Mouse (Mus musculus): ENCODE measurements around the gene Calr. TPM values are rescaled to one million over a fixed set of nuclear protein-coding genes. Genes with fewer than 3 reads are reported as not detected.

Calr gene
- polyA plus RNA-seq, 1 experiment from 2014 or later = 747 TPM

- Histone ChIP-seq H3K4me2 (peak overlapping the region; percentile 92), H3K27ac (ENCODE audit: low read depth, low read length) (no peak overlapping the region), H3K36me3 (ENCODE audit: control insufficient read depth, insufficient read depth, low read length) (no peaks in the 10 kb centered on the region), H3K4me1 (ENCODE audit: control insufficient read depth, insufficient read depth, low read length) (peaks cover 8% of the 10 kb centered on the region), H3K9me3 (ENCODE audit: control insufficient read depth, low read length) (no peaks in the 10 kb centered on the region), H3K9ac (ENCODE audit: low read length) (peak overlapping the region; percentile 73), H3K4me3 (ENCODE audit: low read depth, low read length) (peak overlapping the region; percentile 68), H3K27me3 (ENCODE audit: control insufficient read depth, insufficient read depth, low read length) (peaks cover 91% of the 10 kb centered on the region)
- ATAC-seq (ENCODE audit: low FRiP score) (peak; percentile 6; the same call in 1 of the 2 replicates), DNase-seq (ENCODE audit: low spot score, missing footprints) (peak; percentile 94)
- WGBS = 2% methylated on average over 86 of the region's 108 CpGs
Measured at GRCm38 (mm10) chr8:84799136-84799931, 47.4 kb downstream of the Calr start.

- H3K9ac ChIP-seq (ENCODE audit: low read length) = 0 out of 2 replicates have a peak overlapping the region, but pooled peaks have one; percentile 9
- no peak for DNase-seq (ENCODE audit: low spot score, missing footprints)
- WGBS = 30% methylated on average over 10 of the region's 10 CpGs
Measured at GRCm38 (mm10) chr8:84798446-84799135, 48.1 kb downstream of the Calr start.

GRCm38 (mm10) chr8:84797971-84798370 is 48.8 kb downstream of the Calr start:
- 55% methylated on average over 6 of the region's 6 CpGs for WGBS
- Histone ChIP-seq H3K4me3 (ENCODE audit: low read depth, low read length) (no peak overlapping the region), H3K27ac (ENCODE audit: low read depth, low read length) (no peak overlapping the region), H3K9ac (ENCODE audit: low read length) (no peak overlapping the region), H3K36me3 (ENCODE audit: control insufficient read depth, insufficient read depth, low read length) (no peaks in the 10 kb centered on the region), H3K9me3 (ENCODE audit: control insufficient read depth, low read length) (no peaks in the 10 kb centered on the region), H3K27me3 (ENCODE audit: control insufficient read depth, insufficient read depth, low read length) (peaks cover 92% of the 10 kb centered on the region), H3K4me1 (ENCODE audit: control insufficient read depth, insufficient read depth, low read length) (peaks cover 8% of the 10 kb centered on the region), H3K4me2 (no peak overlapping the region)
- DNase-seq (ENCODE audit: low spot score, missing footprints) (peak; percentile 83), ATAC-seq (ENCODE audit: low FRiP score) (no peak)

More at GRCm38 (mm10) chr8:84798446-84799135, 48.1 kb downstream of the Calr start:
- Histone ChIP-seq H3K27ac (ENCODE audit: low read depth, low read length) (no peak overlapping the region), H3K4me3 (ENCODE audit: low read depth, low read length) (peak overlapping the region; percentile 68), H3K9me3 (ENCODE audit: control insufficient read depth, low read length) (no peaks in the 10 kb centered on the region), H3K4me1 (ENCODE audit: control insufficient read depth, insufficient read depth, low read length) (peaks cover 8% of the 10 kb centered on the region), H3K27me3 (ENCODE audit: control insufficient read depth, insufficient read depth, low read length) (peaks cover 96% of the 10 kb centered on the region), H3K4me2 (peak overlapping the region; percentile 92), H3K36me3 (ENCODE audit: control insufficient read depth, insufficient read depth, low read length) (no peaks in the 10 kb centered on the region)
- no peak for ATAC-seq (ENCODE audit: low FRiP score)

GRCm38 (mm10) chr8:84797256-84797797 is 49.4 kb downstream of the Calr start:
- H3K4me3 ChIP-seq (ENCODE audit: low read depth, low read length) = no peak overlapping the region
- no peak for DNase-seq (ENCODE audit: low spot score, missing footprints)
- no peak overlapping the region for H3K4me2 ChIP-seq
- no peaks in the 10 kb centered on the region for H3K9me3 ChIP-seq (ENCODE audit: control insufficient read depth, low read length)
- no peak overlapping the region for H3K9ac ChIP-seq (ENCODE audit: low read length)
- no peak for ATAC-seq (ENCODE audit: low FRiP score)
- peaks cover 92% of the 10 kb centered on the region for H3K27me3 ChIP-seq (ENCODE audit: control insufficient read depth, insufficient read depth, low read length)
- 77% methylated on average over 15 of the region's 15 CpGs for WGBS
- H3K36me3 ChIP-seq (ENCODE audit: control insufficient read depth, insufficient read depth, low read length) = no peaks in the 10 kb centered on the region
- peaks cover 8% of the 10 kb centered on the region for H3K4me1 ChIP-seq (ENCODE audit: control insufficient read depth, insufficient read depth, low read length)
- H3K27ac ChIP-seq (ENCODE audit: low read depth, low read length) = no peak overlapping the region

DNA sequence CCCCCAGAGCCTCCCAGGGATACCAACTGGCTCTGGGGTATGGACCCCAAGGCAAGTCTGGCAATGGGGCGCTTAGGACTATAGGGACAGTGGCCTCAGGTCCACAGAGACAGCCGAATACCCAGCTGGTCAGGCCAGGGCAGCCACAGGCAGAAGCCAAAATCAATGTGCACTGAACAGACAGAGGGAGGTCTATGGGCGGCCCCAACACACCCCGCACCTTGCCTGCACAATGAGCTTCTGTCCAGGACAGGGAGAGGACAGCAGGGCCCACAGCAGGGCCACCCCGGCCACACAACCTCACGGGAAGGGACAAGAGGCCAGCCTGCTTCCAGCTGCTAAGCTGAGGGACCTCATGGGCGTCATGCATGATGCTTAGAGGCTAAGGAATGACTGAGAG is 52.2 kb downstream of the Calr start:
- 54% methylated on average over 7 of the region's 7 CpGs for WGBS
- DNase-seq (ENCODE audit: low spot score, missing footprints) (peak; percentile 85), ATAC-seq (ENCODE audit: low FRiP score) (no peak)
- Histone ChIP-seq H3K4me2 (no peak overlapping the region), H3K4me1 (ENCODE audit: control insufficient read depth, insufficient read depth, low read length) (peaks cover 5% of the 10 kb centered on the region), H3K27ac (ENCODE audit: low read depth, low read length) (no peak overlapping the region), H3K27me3 (ENCODE audit: control insufficient read depth, insufficient read depth, low read length) (peaks cover 90% of the 10 kb centered on the region), H3K4me3 (ENCODE audit: low read depth, low read length) (no peak overlapping the region), H3K36me3 (ENCODE audit: control insufficient read depth, insufficient read depth, low read length) (no peaks in the 10 kb centered on the region), H3K9me3 (ENCODE audit: control insufficient read depth, low read length) (no peaks in the 10 kb centered on the region), H3K9ac (ENCODE audit: low read length) (no peak overlapping the region)

DNA sequence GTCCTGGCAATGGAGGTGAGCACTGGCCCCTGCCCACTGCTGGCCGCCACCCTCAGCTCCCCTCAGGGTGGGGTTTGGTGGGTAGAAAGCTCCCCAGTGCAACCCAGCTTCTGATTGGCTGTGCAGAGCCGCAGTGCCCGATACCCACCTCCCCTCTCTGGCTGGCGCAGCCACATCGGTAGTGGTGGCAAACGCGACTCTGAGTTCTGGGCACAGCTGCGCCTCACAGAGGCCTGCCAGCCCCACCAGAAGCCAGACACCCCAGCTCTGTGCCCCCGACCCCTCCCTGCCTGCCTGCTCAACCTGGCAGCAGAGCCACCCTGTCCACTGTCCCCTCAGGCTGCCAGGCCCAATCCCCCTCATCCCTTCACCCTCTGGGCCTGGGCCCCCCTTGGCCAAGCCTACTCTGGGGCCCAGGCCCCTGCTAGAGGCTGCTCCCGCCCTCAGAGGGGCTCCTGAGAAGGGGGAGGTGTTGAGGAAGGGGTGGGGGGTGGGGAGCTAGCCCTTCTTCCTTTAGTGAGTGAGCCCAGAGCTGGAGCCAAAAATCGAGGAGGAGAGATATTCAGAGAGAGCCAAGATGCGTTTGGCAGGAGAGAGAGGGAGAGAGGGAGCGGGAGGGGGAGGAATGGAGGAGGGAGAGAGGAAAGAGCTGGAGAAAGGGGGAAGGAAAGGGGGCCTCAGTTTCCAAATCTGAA is 52.8 kb downstream of the Calr start:
- ATAC-seq (ENCODE audit: low FRiP score) = no peak
- no peak overlapping the region for H3K4me2 ChIP-seq
- no peak for DNase-seq (ENCODE audit: low spot score, missing footprints)

GRCm38 (mm10) chr8:84793134-84793533 is 53.6 kb downstream of the Calr start:
- Histone ChIP-seq H3K9me3 (ENCODE audit: control insufficient read depth, low read length) (no peaks in the 10 kb centered on the region), H3K27me3 (ENCODE audit: control insufficient read depth, insufficient read depth, low read length) (peaks cover 90% of the 10 kb centered on the region), H3K36me3 (ENCODE audit: control insufficient read depth, insufficient read depth, low read length) (no peaks in the 10 kb centered on the region), H3K4me1 (ENCODE audit: control insufficient read depth, insufficient read depth, low read length) (no peaks in the 10 kb centered on the region), H3K4me3 (ENCODE audit: low read depth, low read length) (no peak overlapping the region), H3K4me2 (no peak overlapping the region), H3K27ac (ENCODE audit: low read depth, low read length) (no peak overlapping the region), H3K9ac (ENCODE audit: low read length) (no peak overlapping the region)
- no peak for DNase-seq (ENCODE audit: low spot score, missing footprints)
- no peak for ATAC-seq (ENCODE audit: low FRiP score)
- 80% methylated on average over 9 of the region's 9 CpGs for WGBS

More for the DNA sequence above, 52.8 kb downstream of the Calr start:
- no peaks in the 10 kb centered on the region for H3K36me3 ChIP-seq (ENCODE audit: control insufficient read depth, insufficient read depth, low read length)
- 62% methylated on average over 13 of the region's 13 CpGs for WGBS
- H3K4me3 ChIP-seq (ENCODE audit: low read depth, low read length) = no peak overlapping the region
- H3K27ac ChIP-seq (ENCODE audit: low read depth, low read length) = no peak overlapping the region
- no peaks in the 10 kb centered on the region for H3K9me3 ChIP-seq (ENCODE audit: control insufficient read depth, low read length)
- peaks cover 2% of the 10 kb centered on the region; the same call in 1 of the 2 replicates for H3K4me1 ChIP-seq (ENCODE audit: control insufficient read depth, insufficient read depth, low read length)
- no peak overlapping the region; the same call in 1 of the 2 replicates for H3K9ac ChIP-seq (ENCODE audit: low read length)
- peaks cover 90% of the 10 kb centered on the region for H3K27me3 ChIP-seq (ENCODE audit: control insufficient read depth, insufficient read depth, low read length)

GRCm38 (mm10) chr8:84792429-84792947 is 54.2 kb downstream of the Calr start:
- H3K9me3 ChIP-seq (ENCODE audit: control insufficient read depth, low read length) = no peaks in the 10 kb centered on the region
- no peak overlapping the region for H3K4me3 ChIP-seq (ENCODE audit: low read depth, low read length)
- H3K4me1 ChIP-seq (ENCODE audit: control insufficient read depth, insufficient read depth, low read length) = no peaks in the 10 kb centered on the region
- 71% methylated on average over 12 of the region's 12 CpGs for WGBS
- H3K9ac ChIP-seq (ENCODE audit: low read length) = no peak overlapping the region
- no peak overlapping the region for H3K27ac ChIP-seq (ENCODE audit: low read depth, low read length)
- H3K36me3 ChIP-seq (ENCODE audit: control insufficient read depth, insufficient read depth, low read length) = no peaks in the 10 kb centered on the region
- ATAC-seq (ENCODE audit: low FRiP score) = no peak
- no peak for DNase-seq (ENCODE audit: low spot score, missing footprints)
- peaks cover 90% of the 10 kb centered on the region for H3K27me3 ChIP-seq (ENCODE audit: control insufficient read depth, insufficient read depth, low read length)
- no peak overlapping the region for H3K4me2 ChIP-seq
